Mouse (Mus musculus) kidney, embryonic 15.5 days (tissue): Measurements from ENCODE around the gene S100a8. TPM values are rescaled to one million over a fixed set of nuclear protein-coding genes. Genes with fewer than 3 reads are reported as not detected.

ENCODE experiments used
- ATAC-seq: fragments of 200-750 bp; cut with Nextera tagmentation; replicated peaks from 2 replicates; pipeline ENCODE4 v1.8.0; 2017; ENCODE audit warnings: moderate TSS enrichment; ENCODE audit not compliant: low FRiP score
- H3K27ac ChIP-seq: fragments of 300-500 bp; sonication (generic); 2 replicates; pipeline ENCODE4 v1.5.1; 2015; ENCODE audit warnings: mild to moderate bottlenecking, inconsistent platforms
- H3K27me3 ChIP-seq: fragments of 300-500 bp; sonication (generic); 2 replicates; pipeline ENCODE4 v1.6.1; 2015; ENCODE audit warnings: inconsistent platforms
- H3K36me3 ChIP-seq: fragments of 300-500 bp; sonication (generic); 2 replicates; pipeline ENCODE4 v1.6.1; 2015; ENCODE audit warnings: inconsistent platforms
- H3K4me1 ChIP-seq: fragments of 300-500 bp; sonication (generic); 2 replicates; pipeline ENCODE4 v1.6.1; 2015; ENCODE audit warnings: inconsistent platforms
- H3K4me2 ChIP-seq: fragments of 300-500 bp; sonication (generic); 2 replicates; pipeline ENCODE4 v1.6.1; 2015; ENCODE audit warnings: moderate library complexity, mild to moderate bottlenecking, inconsistent platforms
- H3K4me3 ChIP-seq: fragments of 300-500 bp; sonication (generic); replicated peaks from 2 replicates; pipeline ENCODE4 v1.5.1; 2015; ENCODE audit warnings: mild to moderate bottlenecking, inconsistent platforms
- H3K9ac ChIP-seq: fragments of 300-500 bp; sonication (generic); 2 replicates; pipeline ENCODE4 v1.6.1; 2015; ENCODE audit warnings: mild to moderate bottlenecking, inconsistent platforms
- H3K9me3 ChIP-seq: fragments of 300-500 bp; sonication (generic); replicated peaks from 2 replicates; pipeline ENCODE4 v1.6.1; 2016; ENCODE audit warnings: inconsistent platforms
- WGBS: fragments of 180-500 bp; shearing (Covaris S2); methylation state at CpG from one replicate; pipeline ENCODE4 v1.1.7; 2015; ENCODE audit warnings: mixed read lengths; 5-methylcytosine and 5-hydroxymethylcytosine counted together
- polyA plus RNA-seq: library from polyadenylated mRNA; unstranded; fragments of >200 nt; fragmentation: Nextera tagmentation; extraction: Ambion mirVana; gene quantifications from 2 replicates; pipeline ENCODE4 v1.2.1, GENCODE M21; 2015

S100a8 gene
- 34.3 and 50.5 TPM in 2 replicates for polyA plus RNA-seq

- Histone ChIP-seq H3K36me3 (no peaks in the 10 kb centered on the region), H3K4me3 (no peak within 1 kb of the TSS), H3K4me2 (no peak within 1 kb of the TSS), H3K9ac (no peak within 1 kb of the TSS), H3K4me1 (no peaks in the 10 kb centered on the region), H3K9me3 (no peaks in the 10 kb centered on the region), H3K27ac (no peak within 1 kb of the TSS), H3K27me3 (no peaks in the 10 kb centered on the region)
- no peak for ATAC-seq
- WGBS: 70% methylated on average over 8 of the region's 8 CpGs
Observed at GRCm38 (mm10) chr3:90668846-90669245, at the start of gene S100a8. S100a8 (plus strand) TSS chr3:90668978.

GRCm38 (mm10) chr3:90621552-90621951, 47.2 kb upstream of the S100a8 start:
- H3K9me3 ChIP-seq: no peaks in the 10 kb centered on the region
- no peaks in the 10 kb centered on the region for H3K27me3 ChIP-seq
- no peak overlapping the region for H3K9ac ChIP-seq
- 53% methylated on average over 7 of the region's 7 CpGs for WGBS
- H3K27ac ChIP-seq: no peak overlapping the region
- no peaks in the 10 kb centered on the region for H3K36me3 ChIP-seq
- ATAC-seq: no peak
- no peak overlapping the region for H3K4me3 ChIP-seq
- peaks cover 19% of the 10 kb centered on the region for H3K4me1 ChIP-seq
- H3K4me2 ChIP-seq: no peak overlapping the region

- Histone ChIP-seq H3K27me3 (no peaks in the 10 kb centered on the region), H3K9me3 (no peaks in the 10 kb centered on the region), H3K4me1 (peaks cover 19% of the 10 kb centered on the region), H3K4me3 (no peak overlapping the region), H3K36me3 (no peaks in the 10 kb centered on the region), H3K9ac (no peak overlapping the region), H3K4me2 (no peak overlapping the region), H3K27ac (peak overlapping the region; percentile 3; the same call in 1 of the 2 replicates)
- no peak for ATAC-seq
- WGBS: 15% methylated on average over 2 of the region's 2 CpGs
Observed at GRCm38 (mm10) chr3:90623435-90624071, 45.2 kb upstream of the S100a8 start.

- no peak overlapping the region for H3K4me2 ChIP-seq
- ATAC-seq: peak; percentile 54; the same call in 1 of the 2 replicates
- H3K9me3 ChIP-seq: no peaks in the 10 kb centered on the region
- no peaks in the 10 kb centered on the region for H3K27me3 ChIP-seq
- peaks cover 19% of the 10 kb centered on the region for H3K4me1 ChIP-seq
- H3K36me3 ChIP-seq: no peaks in the 10 kb centered on the region
- WGBS: 59% methylated on average over 5 of the region's 5 CpGs
- no peak overlapping the region for H3K27ac ChIP-seq
- H3K9ac ChIP-seq: no peak overlapping the region
- no peak overlapping the region for H3K4me3 ChIP-seq
Observed at GRCm38 (mm10) chr3:90625496-90625895, 43.3 kb upstream of the S100a8 start.

GRCm38 (mm10) chr3:90626266-90627021, 42.3 kb upstream of the S100a8 start:
- Histone ChIP-seq H3K9me3 (no peaks in the 10 kb centered on the region), H3K4me3 (no peak overlapping the region), H3K4me2 (no peak overlapping the region), H3K4me1 (peaks cover 19% of the 10 kb centered on the region), H3K27me3 (no peaks in the 10 kb centered on the region), H3K9ac (no peak overlapping the region), H3K36me3 (no peaks in the 10 kb centered on the region), H3K27ac (0 out of 2 replicates have a peak overlapping the region, but pooled peaks have one; percentile 37)
- ATAC-seq: no peak
- WGBS: 72% methylated on average over 9 of the region's 9 CpGs

GRCm38 (mm10) chr3:90627366-90627765, 41.4 kb upstream of the S100a8 start:
- Histone ChIP-seq H3K9me3 (no peaks in the 10 kb centered on the region), H3K27me3 (no peaks in the 10 kb centered on the region), H3K9ac (no peak overlapping the region), H3K4me1 (peaks cover 19% of the 10 kb centered on the region), H3K4me2 (no peak overlapping the region), H3K36me3 (no peaks in the 10 kb centered on the region), H3K4me3 (no peak overlapping the region), H3K27ac (no peak overlapping the region)
- ATAC-seq: no peak
- WGBS: 89% methylated on average over 5 of the region's 5 CpGs

GRCm38 (mm10) chr3:90627807-90628206, 41.0 kb upstream of the S100a8 start:
- Histone ChIP-seq H3K9me3 (no peaks in the 10 kb centered on the region), H3K4me1 (peaks cover 19% of the 10 kb centered on the region), H3K27me3 (no peaks in the 10 kb centered on the region), H3K9ac (no peak overlapping the region), H3K36me3 (no peaks in the 10 kb centered on the region), H3K4me3 (no peak overlapping the region), H3K27ac (no peak overlapping the region), H3K4me2 (no peak overlapping the region)
- ATAC-seq: no peak; the same call in 1 of the 2 replicates
- WGBS: 60% methylated on average over 4 of the region's 4 CpGs

GRCm38 (mm10) chr3:90629298-90629697, 39.5 kb upstream of the S100a8 start:
- Histone ChIP-seq H3K4me1 (peaks cover 6% of the 10 kb centered on the region; the same call in 1 of the 2 replicates), H3K4me3 (no peak overlapping the region), H3K9ac (no peak overlapping the region), H3K36me3 (no peaks in the 10 kb centered on the region), H3K27ac (no peak overlapping the region), H3K4me2 (no peak overlapping the region), H3K27me3 (no peaks in the 10 kb centered on the region), H3K9me3 (no peaks in the 10 kb centered on the region)
- 80% methylated on average over 2 of the region's 2 CpGs for WGBS
- ATAC-seq: no peak

GRCm38 (mm10) chr3:90631984-90632383, 36.8 kb upstream of the S100a8 start:
- 78% methylated on average over 2 of the region's 2 CpGs for WGBS
- ATAC-seq: no peak
- H3K9me3 ChIP-seq: no peaks in the 10 kb centered on the region

GRCm38 (mm10) chr3:90638511-90639275, 30.1 kb upstream of the S100a8 start:
- no peaks in the 10 kb centered on the region for H3K4me1 ChIP-seq
- H3K4me2 ChIP-seq: no peak overlapping the region
- no peaks in the 10 kb centered on the region for H3K9me3 ChIP-seq
- no peak for ATAC-seq
- no peak overlapping the region for H3K27ac ChIP-seq
- H3K9ac ChIP-seq: no peak overlapping the region
- no peaks in the 10 kb centered on the region for H3K36me3 ChIP-seq
- no peaks in the 10 kb centered on the region for H3K27me3 ChIP-seq
- WGBS: 80% methylated on average over 1 of the region's 1 CpGs
- H3K4me3 ChIP-seq: no peak overlapping the region

More at GRCm38 (mm10) chr3:90631984-90632383, 36.8 kb upstream of the S100a8 start:
- H3K27ac ChIP-seq: no peak overlapping the region
- no peak overlapping the region for H3K4me2 ChIP-seq
- H3K4me3 ChIP-seq: no peak overlapping the region
- no peaks in the 10 kb centered on the region for H3K4me1 ChIP-seq
- no peak overlapping the region for H3K9ac ChIP-seq
- no peaks in the 10 kb centered on the region for H3K27me3 ChIP-seq
- H3K36me3 ChIP-seq: no peaks in the 10 kb centered on the region

- Histone ChIP-seq H3K4me1 (no peaks in the 10 kb centered on the region), H3K36me3 (no peaks in the 10 kb centered on the region), H3K4me3 (no peak overlapping the region), H3K4me2 (no peak overlapping the region), H3K27ac (no peak overlapping the region), H3K9me3 (no peaks in the 10 kb centered on the region), H3K9ac (no peak overlapping the region), H3K27me3 (no peaks in the 10 kb centered on the region)
- 56% methylated on average over 7 of the region's 7 CpGs for WGBS
- no peak for ATAC-seq
Observed at GRCm38 (mm10) chr3:90639511-90640154, 29.1 kb upstream of the S100a8 start.
